Comparison of ENCODE assay signal across 18 mouse cellular contexts in genomic region chr3:116227383-116227782, GRCm38 (mm10). TPM values are rescaled to one million over a fixed set of nuclear protein-coding genes. Genes with fewer than 3 reads are reported as not detected.
"Had no signal": no experiment of that assay in that cellular context is flagged by ENCODE, and none has a peak within 500 bp of the region (broad histone marks: within the 10 kb centered on the region; RNA-seq: fewer than 3 reads in every experiment).

No protein-coding gene starts in this region.

- H3K4me2 ChIP-seq: lung, embryonic 15.5 days; midbrain, embryonic 12.5 days; neural tube, embryonic 12.5 days; stomach, embryonic 15.5 days had no signal

- H3K4me3 ChIP-seq: lung, embryonic 15.5 days; midbrain, embryonic 10.5 days; midbrain, embryonic 12.5 days; myocyte; neural tube, embryonic 12.5 days; stomach, embryonic 15.5 days had no signal

- H3K4me1 ChIP-seq: stomach, embryonic 15.5 days had no signal

- H3K9me3 ChIP-seq: lung, embryonic 15.5 days; midbrain, embryonic 10.5 days; midbrain, embryonic 12.5 days; neural tube, embryonic 12.5 days; stomach, embryonic 15.5 days had no signal

- H3K27me3 ChIP-seq: lung, embryonic 15.5 days; midbrain, embryonic 12.5 days; neural tube, embryonic 12.5 days; stomach, embryonic 15.5 days had no signal

- H3K27ac ChIP-seq: lung, embryonic 15.5 days; midbrain, embryonic 10.5 days; midbrain, embryonic 12.5 days; neural tube, embryonic 12.5 days; stomach, embryonic 15.5 days; stomach, postnatal 0 days had no signal

- ATAC-seq: lung, postnatal 0 days; midbrain, embryonic 16.5 days had no signal

- H3K9ac ChIP-seq: lung, embryonic 15.5 days; midbrain, embryonic 12.5 days; neural tube, embryonic 12.5 days; stomach, embryonic 15.5 days had no signal

- DNase-seq: lung, adult 2 months; lung, postnatal 4 days; midbrain, embryonic 14.5 days; right cerebral cortex, postnatal 14 days; thymus, adult 2 months; thymus, postnatal 25 days; thymus, postnatal 4 days had no signal

- H3K36me3 ChIP-seq: lung, embryonic 15.5 days; midbrain, embryonic 10.5 days; midbrain, embryonic 12.5 days; neural tube, embryonic 12.5 days; stomach, embryonic 15.5 days had no signal

RNA-seq across cellular contexts. Expression of gene Gpr88, which starts 25.9 kb away (rescaled TPM):
- total RNA-seq: megakaryocyte-erythroid progenitor cell, adult 5-6 weeks; neutrophil, adult 5-6 weeks had no signal
- polyA plus RNA-seq: midbrain, embryonic 10.5 days; myocyte had no signal
